Mouse (Mus musculus): ENCODE data around the gene Tmem184a. TPM values are rescaled to one million over a fixed set of nuclear protein-coding genes. Genes with fewer than 3 reads are reported as not detected.

Tmem184a gene
- 0.21 and 1.0 TPM in 2 replicates for polyA plus RNA-seq (2012; rRNA removed)

DNA sequence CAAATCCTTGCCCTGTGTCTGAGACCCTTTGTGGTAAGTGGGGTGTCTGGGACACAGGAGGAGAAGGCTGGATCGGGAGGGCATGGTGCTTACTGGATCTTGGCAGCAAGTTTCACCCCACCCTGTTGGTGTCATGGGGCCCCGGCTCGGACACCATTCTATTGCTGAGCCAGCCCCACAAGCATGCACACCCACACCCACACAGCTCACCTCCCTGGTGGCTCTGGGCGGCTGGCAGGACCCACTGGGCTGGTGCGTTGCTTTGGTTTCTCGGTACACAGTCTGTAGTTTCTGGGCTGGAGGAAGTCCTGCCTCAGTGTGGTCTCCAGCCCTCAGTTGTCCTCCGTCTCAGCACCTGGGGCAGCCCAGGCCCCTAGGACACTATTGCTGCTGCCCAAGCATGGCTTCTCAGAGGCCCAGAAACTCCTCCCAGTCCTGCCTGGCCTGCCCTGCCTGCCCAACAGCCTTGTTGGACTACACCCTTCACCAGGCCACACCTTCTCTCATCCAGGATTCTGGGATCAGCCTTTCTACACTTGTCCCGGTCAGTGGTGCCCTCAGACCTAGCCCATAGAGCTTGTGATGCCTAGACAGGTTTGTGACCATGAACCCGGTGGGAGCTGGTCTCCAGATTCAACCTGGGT lies at the start of gene Tmem184a:
Tmem184a (minus strand) TSS at position 380 of the 644 bp plus-strand sequence.

GRCm38 (mm10) chr5:139826357-139827055 lies 6.8 kb upstream of the Tmem184a start, which contains the start of the genes Gm26938 and Psmg3:
Gene Gm26938 (minus strand): TSS chr5:139826407.
Gene Psmg3 (minus strand): TSS chr5:139826885.

GRCm38 (mm10) chr5:139791227-139792158 lies 28.2 kb downstream of the Tmem184a start, which contains the start of gene Mafk:
Gene Mafk (plus strand): TSS chr5:139791513.

GRCm38 (mm10) chr5:139775216-139775926 lies 44.3 kb downstream of the Tmem184a start, which contains the start of gene Ints1:
Gene Ints1 (minus strand): TSS chr5:139775674.

Other genes starting within 250 kb of the Tmem184a start
- gene Micall2, start 83.6 kb downstream of the Tmem184a start, polyA plus RNA-seq (2012; rRNA removed) = 7.2 and 10.1 TPM in 2 replicates
- 50.4 and 53.9 TPM in 2 replicates for gene Ints1, start 44.2 kb downstream of the Tmem184a start, polyA plus RNA-seq (2012; rRNA removed)
- 10.4 and 11.8 TPM in 2 replicates for gene Mafk, start 28.4 kb downstream of the Tmem184a start, polyA plus RNA-seq (2012; rRNA removed)
- not detected in 2 replicates for gene Gm26938, start 6.5 kb upstream of the Tmem184a start, polyA plus RNA-seq (2012; rRNA removed)
- 58.0 and 63.7 TPM in 2 replicates for gene Psmg3, start 7.0 kb upstream of the Tmem184a start, polyA plus RNA-seq (2012; rRNA removed)
- gene Elfn1, start 88.0 kb upstream of the Tmem184a start, polyA plus RNA-seq (2012; rRNA removed) = 7.9 and 8.3 TPM in 2 replicates